Mouse (Mus musculus): ENCODE results near the gene Hoxc10.

The Hoxc10 gene

GRCm38 (mm10) chr15:102967511-102968397 is 1.2 kb downstream of the Hoxc10 start:
- no peak for DNase-seq (ENCODE audit: low spot score)

- DNase-seq (ENCODE audit: low spot score), result no peak
Measured at GRCm38 (mm10) chr15:102969296-102969695, 2.7 kb downstream of the Hoxc10 start.

- DNase-seq (ENCODE audit: low spot score), result no peak
Measured at GRCm38 (mm10) chr15:102970740-102971139, 4.1 kb downstream of the Hoxc10 start.

- no peak for DNase-seq (ENCODE audit: low spot score)
Measured at GRCm38 (mm10) chr15:102972254-102972653, 5.7 kb downstream of the Hoxc10 start.

DNA sequence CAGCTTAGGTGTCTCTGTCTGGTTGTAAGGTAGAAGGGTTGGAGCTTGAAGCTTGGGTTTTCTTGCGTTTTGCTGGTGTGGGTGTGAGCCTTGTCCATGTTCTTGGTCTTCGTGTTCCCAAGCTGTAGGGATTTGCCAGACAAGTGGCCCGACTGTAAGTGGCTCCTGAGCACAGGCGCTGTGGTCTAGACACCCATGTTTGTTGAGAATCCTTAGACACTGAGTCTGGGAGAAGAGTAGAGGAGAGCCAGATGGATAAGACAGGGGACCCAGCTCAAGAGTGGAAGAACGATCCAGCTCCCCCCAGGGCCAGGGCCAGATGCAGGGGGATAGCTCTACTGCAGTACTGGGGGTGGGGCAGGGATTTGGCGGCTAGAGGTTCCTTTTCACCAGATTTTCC is 6.2 kb downstream of the Hoxc10 start:
- no peak for DNase-seq (ENCODE audit: low spot score)

DNA sequence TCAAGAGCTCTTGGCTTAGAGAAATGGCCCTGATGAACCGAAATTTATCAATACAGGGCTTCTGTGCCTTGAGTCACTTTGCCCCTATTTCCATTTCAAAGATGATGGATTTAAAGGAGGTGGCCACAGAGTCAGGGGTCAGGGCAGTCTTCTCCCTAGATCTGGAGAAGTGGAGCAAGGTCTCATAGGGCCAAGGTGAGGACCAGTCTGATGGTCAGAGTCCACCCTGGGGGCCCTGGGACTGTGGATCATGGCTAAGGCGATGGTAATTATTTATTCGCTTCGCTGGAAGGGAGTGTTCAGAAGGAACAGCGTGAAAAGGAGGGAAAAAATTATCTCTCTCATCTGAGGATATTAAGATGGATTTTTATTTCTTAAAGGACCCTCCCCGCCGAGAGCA is 8.4 kb downstream of the Hoxc10 start:
- DNase-seq (ENCODE audit: low spot score), result no peak

DNA sequence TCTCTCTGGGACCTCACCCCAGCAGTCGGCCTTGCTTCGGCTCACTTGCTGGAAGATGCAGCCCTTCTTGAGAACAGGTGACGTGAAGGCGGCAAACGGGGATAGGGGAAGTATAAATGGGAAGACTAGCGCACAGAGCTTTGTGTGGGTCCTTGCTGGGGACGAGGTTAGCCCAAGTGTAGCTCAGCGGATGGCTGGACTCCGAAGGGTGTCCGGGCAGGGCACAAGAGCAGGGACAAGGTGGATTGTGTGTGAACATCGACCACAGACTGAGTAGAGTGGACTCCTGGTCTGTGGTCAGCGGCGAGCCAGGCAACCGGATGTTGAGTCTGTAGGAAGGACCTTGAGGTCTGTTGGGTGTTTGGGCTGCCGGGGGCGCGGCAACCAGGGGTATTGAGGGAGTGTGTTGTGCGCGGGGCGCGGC is 9.1 kb downstream of the Hoxc10 start:
- DNase-seq (ENCODE audit: low spot score), result peak; percentile 66

GRCm38 (mm10) chr15:102976171-102976570 is 9.6 kb downstream of the Hoxc10 start, which contains the start of gene Hoxc9:
Hoxc9 (plus strand) TSS chr15:102976439.
- DNase-seq (ENCODE audit: low spot score), result no peak

GRCm38 (mm10) chr15:102976631-102977422 is 10.2 kb downstream of the Hoxc10 start:
- no peak for DNase-seq (ENCODE audit: low spot score)

DNA sequence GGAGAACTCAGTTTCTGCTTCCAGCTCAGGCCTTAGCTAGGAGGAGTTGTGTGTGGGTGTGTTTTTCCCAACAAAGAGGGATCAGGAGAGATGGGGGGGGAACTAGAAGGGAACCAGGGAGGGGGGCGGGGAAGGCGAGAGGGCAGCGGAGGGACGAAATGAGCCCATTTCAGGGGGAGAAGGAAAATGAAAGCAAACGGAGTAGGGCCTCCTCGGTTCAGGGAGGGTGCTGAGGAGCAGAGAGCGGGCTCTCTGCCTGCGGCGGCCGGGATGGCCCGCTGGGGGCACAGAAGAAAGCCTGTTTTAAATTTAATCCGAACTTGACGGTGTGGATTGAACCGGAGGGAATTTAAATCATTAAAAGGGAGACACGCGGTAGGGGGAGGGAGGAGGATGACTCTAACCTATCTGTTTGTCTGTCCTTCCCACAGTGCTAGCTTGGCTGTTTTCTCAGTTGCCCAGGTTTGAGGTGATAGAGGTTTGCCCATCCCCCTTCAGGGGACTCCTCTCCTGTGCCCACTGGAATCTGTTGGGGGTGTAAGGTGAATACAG is 10.9 kb downstream of the Hoxc10 start:
- no peak for DNase-seq (ENCODE audit: low spot score)

DNA sequence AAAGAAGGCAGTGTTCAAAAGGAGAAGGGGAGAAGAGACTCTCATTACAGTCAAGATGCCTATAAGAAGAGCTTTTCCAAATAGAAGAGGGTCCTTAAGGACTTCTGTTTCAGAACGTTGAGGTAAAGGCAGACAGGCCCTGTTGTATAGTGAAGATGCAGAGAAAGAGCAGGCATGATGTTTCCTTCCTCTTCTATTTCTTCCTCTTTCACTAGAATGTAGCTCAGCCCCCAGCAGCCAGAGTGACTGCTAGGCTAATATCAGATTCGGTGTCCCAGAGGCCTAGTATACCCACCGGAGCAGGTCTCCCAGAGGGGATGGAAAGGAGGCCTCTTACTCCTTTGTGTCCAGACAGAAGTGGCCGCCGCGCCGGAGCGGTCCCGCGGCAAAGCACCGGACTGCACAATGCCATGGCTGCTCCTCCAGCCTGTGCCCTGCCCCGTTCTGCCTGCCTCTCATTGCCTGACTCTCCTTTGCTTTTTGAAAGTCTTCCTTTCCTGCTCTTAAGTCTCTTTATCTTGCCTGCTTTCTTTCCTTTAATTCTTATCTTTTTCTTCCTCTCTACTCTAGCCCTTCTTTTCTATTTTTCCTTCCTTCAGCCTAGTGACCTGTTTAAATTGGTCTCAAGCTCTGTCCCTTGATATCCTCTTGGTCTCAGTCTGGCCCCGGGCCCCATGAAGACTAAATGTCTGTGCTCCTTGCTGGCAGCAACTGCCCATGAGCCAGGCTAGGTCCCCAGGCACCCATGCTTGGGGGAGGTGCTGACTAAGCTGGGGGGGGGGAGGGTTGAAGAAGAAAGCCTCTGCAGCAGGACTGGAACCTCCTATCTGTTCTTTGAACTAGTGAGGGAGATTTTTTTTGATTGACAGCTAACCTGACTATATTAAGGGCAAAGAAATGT is 12.3 kb downstream of the Hoxc10 start:
- DNase-seq (ENCODE audit: low spot score), result no peak

- DNase-seq (ENCODE audit: low spot score), result no peak
Measured at GRCm38 (mm10) chr15:102979936-102980335, 13.3 kb downstream of the Hoxc10 start.

DNA sequence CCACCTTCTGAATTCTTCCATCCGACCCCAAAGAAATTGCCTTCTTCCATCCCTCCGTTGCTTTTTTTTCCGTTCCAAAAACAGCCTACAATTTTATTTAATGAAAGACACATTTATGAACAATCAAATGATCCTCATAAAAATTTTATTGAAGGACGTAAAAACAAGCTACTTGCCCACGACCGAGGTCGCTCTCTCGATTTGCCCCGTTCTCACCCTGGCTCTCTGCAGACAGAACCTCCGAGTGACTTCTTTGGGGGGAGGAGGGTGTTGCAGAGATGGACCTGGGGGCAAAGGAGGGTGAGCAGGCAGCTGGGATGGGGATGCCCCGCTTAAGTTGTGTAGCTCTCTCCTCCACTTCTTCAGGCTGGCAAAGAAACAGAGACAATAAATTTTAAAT is 13.8 kb downstream of the Hoxc10 start:
- DNase-seq (ENCODE audit: low spot score), result no peak

DNA sequence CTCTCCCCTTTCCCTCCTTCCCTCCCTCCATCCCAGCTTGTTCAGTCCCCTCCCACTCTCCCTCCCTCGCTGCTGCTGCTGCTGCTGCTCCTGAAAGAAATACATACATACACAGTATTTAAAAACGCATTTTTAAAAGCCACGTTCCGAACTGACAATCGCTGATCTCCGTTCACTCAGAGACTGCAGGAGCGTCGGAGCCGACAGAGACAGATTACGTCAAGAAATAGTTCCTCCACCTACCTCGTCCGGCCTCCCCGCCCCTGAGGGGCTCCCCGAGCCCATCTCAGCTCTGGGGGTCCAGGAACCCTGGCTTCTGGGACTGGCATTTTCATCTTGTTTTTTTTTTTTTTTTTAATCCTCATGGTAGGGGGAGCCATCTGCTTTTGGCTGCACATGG is 14.3 kb downstream of the Hoxc10 start:
- no peak for DNase-seq (ENCODE audit: low spot score)

DNA sequence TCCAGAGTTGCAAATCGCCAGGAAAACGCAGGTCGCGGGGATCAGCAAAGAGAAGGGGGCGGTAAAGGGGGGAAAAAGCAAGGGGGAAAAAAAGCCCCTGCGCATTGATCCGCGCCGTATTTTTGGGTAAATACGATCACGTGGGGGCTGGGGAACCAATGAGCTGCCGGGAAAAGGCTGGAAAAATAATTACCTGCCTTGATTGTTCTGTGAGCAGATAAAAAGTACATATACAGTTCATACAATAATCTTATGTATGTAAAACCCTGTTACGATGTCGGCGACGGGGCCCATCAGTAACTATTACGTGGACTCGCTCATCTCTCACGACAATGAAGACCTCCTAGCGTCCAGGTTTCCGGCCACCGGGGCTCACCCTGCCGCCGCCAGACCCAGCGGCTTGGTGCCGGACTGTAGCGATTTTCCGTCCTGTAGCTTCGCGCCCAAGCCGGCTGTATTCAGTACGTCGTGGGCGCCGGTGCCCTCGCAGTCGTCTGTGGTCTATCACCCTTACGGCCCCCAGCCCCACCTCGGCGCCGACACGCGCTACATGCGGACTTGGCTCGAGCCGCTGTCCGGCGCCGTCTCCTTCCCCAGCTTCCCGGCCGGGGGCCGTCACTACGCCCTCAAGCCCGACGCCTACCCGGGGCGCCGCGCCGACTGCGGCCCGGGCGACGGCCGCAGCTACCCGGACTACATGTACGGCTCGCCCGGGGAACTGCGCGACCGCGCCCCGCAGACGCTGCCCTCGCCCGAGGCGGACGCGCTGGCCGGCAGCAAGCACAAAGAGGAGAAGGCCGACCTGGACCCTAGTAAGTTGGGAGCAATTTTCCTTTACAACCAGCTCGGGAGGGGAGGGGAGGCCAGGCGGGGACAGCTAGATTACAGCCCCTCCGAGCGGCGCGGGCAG is 15.0 kb downstream of the Hoxc10 start:
- DNase-seq (ENCODE audit: low spot score), result peak; percentile 80

DNA sequence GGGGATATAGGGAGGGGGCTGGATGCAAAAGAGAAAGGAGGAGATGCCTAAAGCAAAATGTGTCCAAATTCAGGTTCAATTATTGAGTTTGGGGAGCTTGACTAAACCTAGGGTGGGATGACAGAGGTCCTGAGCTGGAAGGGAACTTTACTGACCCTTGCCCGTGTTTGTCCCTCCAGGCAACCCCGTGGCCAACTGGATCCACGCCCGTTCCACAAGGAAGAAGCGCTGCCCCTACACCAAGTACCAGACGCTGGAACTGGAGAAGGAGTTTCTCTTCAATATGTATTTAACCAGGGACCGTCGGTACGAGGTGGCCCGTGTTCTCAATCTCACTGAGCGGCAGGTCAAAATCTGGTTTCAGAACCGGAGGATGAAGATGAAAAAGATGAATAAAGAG is 17.1 kb downstream of the Hoxc10 start:
- peak; percentile 40 for DNase-seq (ENCODE audit: low spot score)

DNA sequence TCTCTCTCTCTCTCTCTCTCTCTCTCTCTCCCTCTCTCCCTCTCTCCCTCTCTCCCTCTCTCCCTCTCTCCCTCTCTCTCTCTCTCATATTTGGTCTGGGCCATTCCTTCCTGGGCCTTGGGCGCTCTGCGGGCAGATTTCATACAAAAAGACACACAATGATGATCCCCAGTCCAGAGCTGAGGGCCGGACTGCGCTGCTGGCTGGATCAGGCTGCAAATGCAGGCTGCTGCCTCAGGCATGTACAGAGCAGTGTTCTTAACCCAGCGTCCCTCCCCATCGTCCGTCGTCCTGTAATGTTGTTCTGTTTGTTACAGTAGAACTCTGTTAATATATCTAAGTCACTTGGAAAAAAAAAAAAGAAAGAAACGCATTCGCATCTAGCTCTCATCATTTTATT is 17.9 kb downstream of the Hoxc10 start:
- peak; percentile 59 for DNase-seq (ENCODE audit: low spot score)

- peak; percentile 10 for DNase-seq (ENCODE audit: low spot score)
Measured at GRCm38 (mm10) chr15:102984925-102985324, 18.3 kb downstream of the Hoxc10 start.

- peak; percentile 100 for DNase-seq (ENCODE audit: low spot score)
Measured at GRCm38 (mm10) chr15:102987124-102987833, 20.7 kb downstream of the Hoxc10 start.

- DNase-seq (ENCODE audit: low spot score), result no peak
Measured at GRCm38 (mm10) chr15:102988078-102988477, 21.5 kb downstream of the Hoxc10 start.

All from embryo, embryonic 10 days (tissue).